Mouse (Mus musculus): ENCODE measurements around the gene Spata18. TPM values are rescaled to one million over a fixed set of nuclear protein-coding genes. Genes with fewer than 3 reads are reported as not detected.

The Spata18 gene
- polyA plus RNA-seq, 1 experiment from 2014 or later: 0.13 TPM

GRCm38 (mm10) chr5:73675604-73676003 lies 24.4 kb downstream of the Spata18 start:
- no peak overlapping the region for H3K27ac ChIP-seq
- no peaks in the 10 kb centered on the region for H3K27me3 ChIP-seq
- WGBS: 91% methylated on average over 3 of the region's 3 CpGs
- no peak overlapping the region for H3K4me2 ChIP-seq
- no peak for ATAC-seq (ENCODE audit: low FRiP score)
- no peak overlapping the region for H3K4me3 ChIP-seq (replicated peaks)
- no peaks in the 10 kb centered on the region for H3K36me3 ChIP-seq (replicated peaks)
- no peaks in the 10 kb centered on the region for H3K4me1 ChIP-seq
- no peaks in the 10 kb centered on the region for H3K9me3 ChIP-seq
- H3K9ac ChIP-seq: no peak overlapping the region

DNA sequence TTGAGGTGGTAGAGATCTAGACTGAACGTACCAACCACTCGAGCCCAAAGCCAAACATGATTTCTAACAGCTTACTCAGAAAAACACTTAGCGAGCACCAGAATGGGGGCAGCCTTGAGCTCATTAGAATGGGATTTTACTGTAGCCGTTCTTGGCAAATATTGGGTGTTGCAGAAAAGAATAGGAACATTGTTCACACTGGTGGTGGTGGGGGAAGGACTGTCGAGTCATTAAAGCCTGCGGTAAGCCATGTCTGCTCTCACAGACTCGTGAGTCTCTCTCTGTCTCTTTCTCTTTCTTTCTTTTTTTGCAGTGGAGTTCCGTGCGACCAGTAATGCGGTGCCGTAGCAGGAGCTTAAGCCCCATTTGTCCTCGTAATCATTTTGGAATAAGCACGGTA lies 25.4 kb downstream of the Spata18 start:
- WGBS: 57% methylated on average over 13 of the region's 13 CpGs
- no peaks in the 10 kb centered on the region for H3K9me3 ChIP-seq
- no peaks in the 10 kb centered on the region for H3K27me3 ChIP-seq
- no peak overlapping the region for H3K4me3 ChIP-seq (replicated peaks)
- H3K27ac ChIP-seq: no peak overlapping the region
- H3K9ac ChIP-seq: no peak overlapping the region
- no peaks in the 10 kb centered on the region for H3K4me1 ChIP-seq
- ATAC-seq (ENCODE audit: low FRiP score): no peak
- H3K36me3 ChIP-seq (replicated peaks): no peaks in the 10 kb centered on the region
- H3K4me2 ChIP-seq: no peak overlapping the region

DNA sequence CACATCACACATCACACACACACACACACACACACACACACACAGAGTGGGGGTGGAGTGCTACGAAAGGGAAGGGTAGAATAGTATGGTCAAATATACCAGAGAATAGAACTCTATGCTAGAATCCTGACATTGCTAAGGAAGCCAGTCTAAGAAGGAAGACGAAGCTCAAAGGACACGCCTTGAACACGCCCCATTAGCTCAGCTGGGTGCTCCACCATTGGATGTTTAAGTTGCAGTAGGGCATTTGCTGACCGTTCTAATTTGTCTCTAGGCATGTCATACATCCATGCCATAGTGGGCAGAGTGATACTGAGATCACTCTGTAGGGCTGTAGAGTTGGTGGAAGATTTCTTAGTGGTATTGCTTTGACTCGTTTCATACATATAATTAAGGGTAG lies 32.0 kb downstream of the Spata18 start:
- Histone ChIP-seq H3K9me3 (no peaks in the 10 kb centered on the region), H3K4me2 (no peak overlapping the region), H3K36me3 (replicated peaks) (no peaks in the 10 kb centered on the region), H3K27ac (no peak overlapping the region), H3K27me3 (no peaks in the 10 kb centered on the region), H3K4me1 (no peaks in the 10 kb centered on the region), H3K9ac (no peak overlapping the region), H3K4me3 (replicated peaks) (no peak overlapping the region)
- 85% methylated on average over 6 of the region's 6 CpGs for WGBS
- ATAC-seq (ENCODE audit: low FRiP score): no peak

DNA sequence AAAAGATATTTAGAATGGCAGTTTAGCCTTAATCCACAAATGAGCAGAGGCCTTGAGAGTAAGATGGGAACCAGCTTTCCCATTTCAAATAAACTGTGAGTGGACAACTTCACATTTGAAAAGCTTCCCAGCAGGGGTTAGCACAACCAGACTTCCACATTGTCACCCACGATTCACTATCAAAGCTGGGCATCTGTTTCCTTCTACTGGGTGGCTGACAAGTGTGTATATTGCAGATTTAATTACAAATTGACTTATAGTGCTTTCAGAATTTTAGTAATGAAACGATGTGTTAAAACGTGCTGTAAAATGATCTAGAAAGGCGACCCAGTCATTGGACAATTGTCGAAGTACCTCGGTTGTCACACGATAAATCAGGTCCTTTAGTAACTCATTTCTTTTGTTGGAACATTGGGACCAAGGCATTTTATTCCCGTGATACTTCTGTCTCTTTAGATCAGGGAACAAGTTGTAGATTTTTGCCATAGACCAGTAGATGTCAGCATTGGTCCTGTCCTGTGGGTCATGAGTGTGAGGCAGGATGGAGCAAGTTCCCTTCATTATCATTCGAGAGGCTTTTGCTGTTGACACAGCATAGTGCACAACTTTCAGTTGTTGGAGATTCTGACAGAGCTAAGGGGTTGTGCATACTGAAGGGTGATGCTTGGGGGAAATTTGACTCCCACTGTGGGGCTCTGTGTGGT lies 32.7 kb downstream of the Spata18 start:
- WGBS: 60% methylated on average over 9 of the region's 9 CpGs
- Histone ChIP-seq H3K9me3 (no peaks in the 10 kb centered on the region), H3K36me3 (replicated peaks) (no peaks in the 10 kb centered on the region), H3K27ac (no peak overlapping the region), H3K4me2 (no peak overlapping the region), H3K4me3 (replicated peaks) (no peak overlapping the region), H3K9ac (no peak overlapping the region), H3K4me1 (no peaks in the 10 kb centered on the region), H3K27me3 (no peaks in the 10 kb centered on the region)
- no peak for ATAC-seq (ENCODE audit: low FRiP score)

- Histone ChIP-seq H3K27me3 (no peaks in the 10 kb centered on the region), H3K27ac (no peak overlapping the region), H3K36me3 (replicated peaks) (no peaks in the 10 kb centered on the region), H3K9me3 (no peaks in the 10 kb centered on the region), H3K4me2 (no peak overlapping the region), H3K9ac (no peak overlapping the region), H3K4me1 (no peaks in the 10 kb centered on the region), H3K4me3 (replicated peaks) (no peak overlapping the region)
- 32% methylated on average over 4 of the region's 4 CpGs for WGBS
- no peak for ATAC-seq (ENCODE audit: low FRiP score)
These were observed 35.0 kb downstream of the Spata18 start for GRCm38 (mm10) chr5:73686149-73686548.

GRCm38 (mm10) chr5:73688576-73688975 lies 37.4 kb downstream of the Spata18 start:
- Histone ChIP-seq H3K36me3 (replicated peaks) (no peaks in the 10 kb centered on the region), H3K9me3 (no peaks in the 10 kb centered on the region), H3K9ac (no peak overlapping the region), H3K27ac (no peak overlapping the region), H3K27me3 (no peaks in the 10 kb centered on the region), H3K4me1 (peaks cover 5% of the 10 kb centered on the region; the same call in 1 of the 2 replicates), H3K4me3 (replicated peaks) (no peak overlapping the region), H3K4me2 (no peak overlapping the region)
- 87% methylated on average over 1 of the region's 1 CpGs for WGBS
- no peak for ATAC-seq (ENCODE audit: low FRiP score)

- Histone ChIP-seq H3K27me3 (no peaks in the 10 kb centered on the region), H3K27ac (no peak overlapping the region), H3K4me1 (peaks cover 5% of the 10 kb centered on the region; the same call in 1 of the 2 replicates), H3K4me2 (no peak overlapping the region), H3K9me3 (no peaks in the 10 kb centered on the region), H3K36me3 (replicated peaks) (no peaks in the 10 kb centered on the region), H3K4me3 (replicated peaks) (no peak overlapping the region), H3K9ac (no peak overlapping the region)
- ATAC-seq (ENCODE audit: low FRiP score): no peak
- 59% methylated on average over 2 of the region's 2 CpGs for WGBS
These were observed 39.0 kb downstream of the Spata18 start for GRCm38 (mm10) chr5:73690146-73690545.

- no peaks in the 10 kb centered on the region for H3K36me3 ChIP-seq (replicated peaks)
- 28% methylated on average over 15 of the region's 15 CpGs for WGBS
- no peak overlapping the region for H3K4me2 ChIP-seq
- no peak for ATAC-seq (ENCODE audit: low FRiP score)
- peaks cover 5% of the 10 kb centered on the region; the same call in 1 of the 2 replicates for H3K4me1 ChIP-seq
- no peak overlapping the region for H3K27ac ChIP-seq
- H3K27me3 ChIP-seq: no peaks in the 10 kb centered on the region
- H3K9me3 ChIP-seq: no peaks in the 10 kb centered on the region
- H3K9ac ChIP-seq: no peak overlapping the region
- H3K4me3 ChIP-seq (replicated peaks): no peak overlapping the region
These were observed 40.7 kb downstream of the Spata18 start for GRCm38 (mm10) chr5:73691723-73692520.

- Histone ChIP-seq H3K4me1 (peaks cover 5% of the 10 kb centered on the region; the same call in 1 of the 2 replicates), H3K27me3 (no peaks in the 10 kb centered on the region), H3K9ac (no peak overlapping the region), H3K4me2 (no peak overlapping the region), H3K36me3 (replicated peaks) (no peaks in the 10 kb centered on the region), H3K9me3 (no peaks in the 10 kb centered on the region), H3K27ac (no peak overlapping the region), H3K4me3 (replicated peaks) (no peak overlapping the region)
- ATAC-seq (ENCODE audit: low FRiP score): no peak
- WGBS: 92% methylated on average over 1 of the region's 1 CpGs
These were observed 42.6 kb downstream of the Spata18 start for GRCm38 (mm10) chr5:73693778-73694177.

- 77% methylated on average over 4 of the region's 4 CpGs for WGBS
- no peak for ATAC-seq (ENCODE audit: low FRiP score)
- no peak overlapping the region for H3K4me3 ChIP-seq (replicated peaks)
- no peaks in the 10 kb centered on the region for H3K27me3 ChIP-seq
- H3K9me3 ChIP-seq: no peaks in the 10 kb centered on the region
- H3K36me3 ChIP-seq (replicated peaks): no peaks in the 10 kb centered on the region
- H3K27ac ChIP-seq: no peak overlapping the region
- no peak overlapping the region for H3K4me2 ChIP-seq
- H3K9ac ChIP-seq: no peak overlapping the region
- H3K4me1 ChIP-seq: peaks cover 5% of the 10 kb centered on the region; the same call in 1 of the 2 replicates
These were observed 43.3 kb downstream of the Spata18 start for GRCm38 (mm10) chr5:73694254-73695015.

DNA sequence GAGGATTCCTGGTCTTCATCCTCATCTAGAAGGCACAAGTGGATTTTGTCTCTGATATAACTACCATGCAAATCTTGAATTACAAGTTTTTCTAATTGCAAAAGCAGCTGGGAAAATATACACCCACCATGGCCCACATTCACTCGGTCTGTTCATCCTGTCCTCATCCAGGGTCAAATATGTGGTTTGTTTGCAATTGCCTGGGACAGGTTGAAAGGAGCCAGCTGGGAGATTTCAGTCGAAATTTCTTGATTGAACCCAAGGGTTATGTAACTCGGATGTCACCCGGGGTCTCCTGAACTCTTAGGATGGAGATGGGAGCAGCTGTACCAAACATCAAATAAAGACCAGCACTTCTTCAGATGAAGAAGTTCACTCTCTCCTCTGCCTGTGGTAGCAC lies 46.5 kb downstream of the Spata18 start:
- no peaks in the 10 kb centered on the region for H3K27me3 ChIP-seq
- no peak overlapping the region for H3K4me3 ChIP-seq (replicated peaks)
- H3K9me3 ChIP-seq: no peaks in the 10 kb centered on the region
- ATAC-seq (ENCODE audit: low FRiP score): no peak
- no peaks in the 10 kb centered on the region for H3K4me1 ChIP-seq
- no peak overlapping the region for H3K4me2 ChIP-seq
- H3K36me3 ChIP-seq (replicated peaks): no peaks in the 10 kb centered on the region
- WGBS: 85% methylated on average over 4 of the region's 4 CpGs
- no peak overlapping the region for H3K9ac ChIP-seq
- H3K27ac ChIP-seq: no peak overlapping the region

All from forebrain, embryonic 12.5 days (tissue).